Mouse (Mus musculus): Measurements from ENCODE around the gene Il16. TPM values are rescaled to one million over a fixed set of nuclear protein-coding genes. Genes with fewer than 3 reads are reported as not detected.
"Not testable (repeated sequence)": the region's sequence is repeated elsewhere in the genome, so short reads cannot be mapped to it uniquely, and the experiment has no call there.

Gene Il16
- polyA plus RNA-seq, 1 experiment from 2014 or later: 6.8 TPM

DNA sequence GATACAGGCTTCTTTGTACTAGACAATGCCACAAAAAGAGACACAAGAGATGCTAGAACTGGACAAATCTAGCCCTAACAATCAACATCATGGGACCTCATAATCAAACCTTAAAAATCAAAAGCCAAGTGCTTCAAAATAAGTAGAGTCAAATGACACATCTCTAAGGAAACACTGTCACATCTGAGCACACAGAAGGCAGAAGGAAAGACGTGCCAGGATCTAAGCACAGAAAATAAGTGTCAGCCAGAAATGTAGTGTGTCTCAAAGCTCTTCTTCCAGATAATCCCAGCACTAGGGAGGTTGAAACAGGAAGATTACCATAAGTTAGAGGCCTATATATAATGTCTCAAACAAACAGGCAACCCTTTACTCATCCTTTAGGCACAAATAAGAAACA, 31.9 kb downstream of the Il16 start:
- Histone ChIP-seq H3K27ac (ENCODE audit: low read length) (no peak overlapping the region), H3K9ac (ENCODE audit: low read length) (no peak overlapping the region), H3K4me2 (ENCODE audit: low read depth, low read length) (no peak overlapping the region), H3K36me3 (ENCODE audit: control insufficient read depth, insufficient read depth, low read length) (no peaks in the 10 kb centered on the region), H3K4me3 (replicated peaks; ENCODE audit: low read length) (no peak overlapping the region), H3K9me3 (replicated peaks; ENCODE audit: control insufficient read depth, low read length) (no peaks in the 10 kb centered on the region), H3K27me3 (ENCODE audit: control insufficient read depth, insufficient read depth, low read length) (no peaks in the 10 kb centered on the region), H3K4me1 (ENCODE audit: control insufficient read depth, insufficient read depth, low read length) (no peaks in the 10 kb centered on the region)
- 71% methylated on average over 1 of the region's 1 CpGs for WGBS
- no peak for ATAC-seq (ENCODE audit: insufficient read depth, low FRiP score)

DNA sequence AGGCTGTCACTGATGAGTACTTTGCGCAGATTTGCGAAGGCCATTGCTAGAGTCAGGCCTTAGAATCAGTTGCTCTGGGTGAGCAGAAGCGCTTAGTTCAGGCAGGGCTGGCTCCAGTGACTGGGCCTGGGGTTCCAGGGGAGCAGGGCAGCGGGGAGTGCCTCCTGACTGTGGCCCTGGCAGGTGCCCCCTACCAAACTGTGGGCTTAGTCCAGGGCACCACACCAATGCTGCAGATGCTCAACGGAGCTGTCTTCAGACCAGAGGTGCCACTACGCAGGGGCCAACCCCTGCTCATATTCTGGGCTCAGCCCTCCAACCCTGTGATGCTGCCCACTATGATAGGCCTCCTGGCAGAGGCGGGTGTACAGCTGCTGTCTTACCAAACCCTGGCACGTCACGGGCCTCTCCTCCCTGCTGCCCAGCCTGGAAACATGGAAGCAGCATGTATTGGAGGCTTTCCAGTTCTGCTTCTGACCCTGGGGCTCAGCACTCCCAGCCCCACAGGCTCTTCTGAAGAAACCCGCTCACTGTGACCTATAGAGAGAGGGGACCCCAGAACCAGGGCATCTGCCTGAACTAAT, 33.8 kb downstream of the Il16 start:
- H3K36me3 ChIP-seq (ENCODE audit: control insufficient read depth, insufficient read depth, low read length); H3K27ac ChIP-seq (ENCODE audit: low read length); H3K27me3 ChIP-seq (ENCODE audit: control insufficient read depth, insufficient read depth, low read length); H3K9ac ChIP-seq (ENCODE audit: low read length); ATAC-seq (ENCODE audit: insufficient read depth, low FRiP score); H3K4me3 ChIP-seq (replicated peaks; ENCODE audit: low read length); H3K4me1 ChIP-seq (ENCODE audit: control insufficient read depth, insufficient read depth, low read length); H3K9me3 ChIP-seq (replicated peaks; ENCODE audit: control insufficient read depth, low read length); H3K4me2 ChIP-seq (ENCODE audit: low read depth, low read length): not testable (repeated sequence)
- WGBS: 84% methylated on average over 10 of the region's 10 CpGs

- H3K27ac ChIP-seq (ENCODE audit: low read length): no peak overlapping the region
- no peak for ATAC-seq (ENCODE audit: insufficient read depth, low FRiP score)
- H3K9me3 ChIP-seq (replicated peaks; ENCODE audit: control insufficient read depth, low read length): no peaks in the 10 kb centered on the region
- 77% methylated on average over 9 of the region's 9 CpGs for WGBS
- no peaks in the 10 kb centered on the region for H3K4me1 ChIP-seq (ENCODE audit: control insufficient read depth, insufficient read depth, low read length)
- no peak overlapping the region for H3K4me3 ChIP-seq (replicated peaks; ENCODE audit: low read length)
- H3K9ac ChIP-seq (ENCODE audit: low read length): no peak overlapping the region
- no peak overlapping the region for H3K4me2 ChIP-seq (ENCODE audit: low read depth, low read length)
- no peaks in the 10 kb centered on the region for H3K36me3 ChIP-seq (ENCODE audit: control insufficient read depth, insufficient read depth, low read length)
- no peaks in the 10 kb centered on the region for H3K27me3 ChIP-seq (ENCODE audit: control insufficient read depth, insufficient read depth, low read length)
Observed at GRCm38 (mm10) chr7:83703046-83703775, 42.3 kb downstream of the Il16 start.

DNA sequence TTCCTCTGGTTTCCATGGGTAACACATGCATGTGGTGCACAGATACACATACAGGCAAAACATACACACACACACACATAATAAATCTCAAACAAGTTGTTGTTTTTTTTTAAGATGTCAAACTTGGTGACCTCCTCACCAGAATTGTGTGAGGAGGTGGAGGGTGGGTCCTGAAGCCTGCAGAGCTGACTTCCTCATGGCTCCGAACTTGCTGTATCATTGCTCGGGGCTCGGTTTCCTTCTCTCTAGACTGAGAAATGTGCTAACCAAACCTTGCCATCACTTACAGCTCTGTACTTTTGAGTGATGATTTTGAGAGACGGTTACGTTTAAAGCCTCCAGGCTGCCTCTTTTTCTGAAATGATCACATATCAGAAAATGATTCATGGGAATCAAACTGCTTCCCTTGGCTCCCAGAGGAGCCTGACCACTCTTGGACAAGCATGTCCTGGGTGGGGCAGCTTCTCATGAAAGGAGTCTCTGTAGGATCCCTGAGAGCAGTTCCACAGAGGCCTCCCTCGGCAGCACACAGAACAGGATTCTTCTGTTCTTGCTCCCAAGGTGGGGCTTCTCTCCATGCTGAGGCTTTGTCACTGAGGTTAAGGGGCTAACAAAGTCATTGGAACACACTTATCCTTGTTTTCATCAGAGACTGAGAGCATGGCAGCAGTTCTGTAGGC, 46.3 kb downstream of the Il16 start:
- H3K9ac ChIP-seq (ENCODE audit: low read length): no peak overlapping the region
- no peak for ATAC-seq (ENCODE audit: insufficient read depth, low FRiP score)
- no peak overlapping the region for H3K27ac ChIP-seq (ENCODE audit: low read length)
- H3K36me3 ChIP-seq (ENCODE audit: control insufficient read depth, insufficient read depth, low read length): no peaks in the 10 kb centered on the region
- no peak overlapping the region for H3K4me2 ChIP-seq (ENCODE audit: low read depth, low read length)
- H3K4me1 ChIP-seq (ENCODE audit: control insufficient read depth, insufficient read depth, low read length): no peaks in the 10 kb centered on the region
- 78% methylated on average over 6 of the region's 6 CpGs for WGBS
- H3K27me3 ChIP-seq (ENCODE audit: control insufficient read depth, insufficient read depth, low read length): no peaks in the 10 kb centered on the region
- no peak overlapping the region for H3K4me3 ChIP-seq (replicated peaks; ENCODE audit: low read length)
- no peaks in the 10 kb centered on the region for H3K9me3 ChIP-seq (replicated peaks; ENCODE audit: control insufficient read depth, low read length)

DNA sequence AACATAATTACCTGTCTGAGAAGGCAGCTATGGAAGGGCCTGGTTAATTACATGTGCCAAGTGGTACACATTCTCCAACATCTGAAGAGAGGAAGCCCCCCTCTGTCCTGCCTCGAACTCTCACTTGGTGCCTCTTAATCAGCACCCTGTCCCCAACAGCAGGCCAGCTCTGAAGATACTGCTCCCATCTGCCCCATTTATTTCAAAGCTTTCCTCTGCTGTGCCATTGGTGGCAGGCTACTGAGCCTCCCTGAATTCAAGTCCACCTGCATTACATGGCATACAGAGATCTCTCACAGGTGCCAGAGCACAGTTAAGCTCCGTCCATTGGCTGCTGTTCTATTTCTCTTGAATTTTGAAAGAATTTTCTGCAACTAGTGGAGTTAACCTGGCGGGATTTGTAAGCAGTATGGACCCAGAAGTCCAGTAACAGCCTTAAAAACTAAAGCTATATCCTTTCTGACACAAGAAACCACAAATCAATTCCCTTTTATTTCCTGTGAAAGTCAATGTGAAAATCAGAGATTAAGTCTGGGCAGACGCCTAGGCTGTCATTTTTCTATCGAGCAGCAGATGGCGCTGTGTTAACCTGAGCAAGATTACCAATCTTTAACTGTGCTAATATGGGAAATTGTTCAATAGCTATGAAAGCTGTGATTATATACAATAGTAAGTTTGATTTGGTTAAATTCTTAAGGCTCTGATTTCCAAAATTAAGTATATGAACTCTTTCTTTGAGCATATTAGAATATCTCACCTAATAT, 49.9 kb downstream of the Il16 start:
- no peak for ATAC-seq (ENCODE audit: insufficient read depth, low FRiP score)
- H3K4me1 ChIP-seq (ENCODE audit: control insufficient read depth, insufficient read depth, low read length): no peaks in the 10 kb centered on the region
- no peak overlapping the region for H3K4me3 ChIP-seq (replicated peaks; ENCODE audit: low read length)
- H3K4me2 ChIP-seq (ENCODE audit: low read depth, low read length): no peak overlapping the region
- H3K36me3 ChIP-seq (ENCODE audit: control insufficient read depth, insufficient read depth, low read length): no peaks in the 10 kb centered on the region
- no peaks in the 10 kb centered on the region for H3K9me3 ChIP-seq (replicated peaks; ENCODE audit: control insufficient read depth, low read length)
- no peak overlapping the region for H3K27ac ChIP-seq (ENCODE audit: low read length)
- no peaks in the 10 kb centered on the region for H3K27me3 ChIP-seq (ENCODE audit: control insufficient read depth, insufficient read depth, low read length)
- WGBS: 28% methylated on average over 6 of the region's 6 CpGs
- no peak overlapping the region for H3K9ac ChIP-seq (ENCODE audit: low read length)

GRCm38 (mm10) chr7:83682640-83683274, 62.8 kb downstream of the Il16 start:
- Histone ChIP-seq H3K4me2 (ENCODE audit: low read depth, low read length) (no peak overlapping the region), H3K9ac (ENCODE audit: low read length) (no peak overlapping the region), H3K27ac (ENCODE audit: low read length) (no peak overlapping the region), H3K27me3 (ENCODE audit: control insufficient read depth, insufficient read depth, low read length) (no peaks in the 10 kb centered on the region), H3K4me3 (replicated peaks; ENCODE audit: low read length) (no peak overlapping the region), H3K9me3 (replicated peaks; ENCODE audit: control insufficient read depth, low read length) (no peaks in the 10 kb centered on the region), H3K36me3 (ENCODE audit: control insufficient read depth, insufficient read depth, low read length) (no peaks in the 10 kb centered on the region), H3K4me1 (ENCODE audit: control insufficient read depth, insufficient read depth, low read length) (no peaks in the 10 kb centered on the region)
- no peak for ATAC-seq (ENCODE audit: insufficient read depth, low FRiP score)
- WGBS: 25% methylated on average over 6 of the region's 6 CpGs

- 86% methylated on average over 4 of the region's 4 CpGs for WGBS
- H3K27me3 ChIP-seq (ENCODE audit: control insufficient read depth, insufficient read depth, low read length): no peaks in the 10 kb centered on the region
Observed at GRCm38 (mm10) chr7:83678506-83678905, 67.0 kb downstream of the Il16 start.

DNA sequence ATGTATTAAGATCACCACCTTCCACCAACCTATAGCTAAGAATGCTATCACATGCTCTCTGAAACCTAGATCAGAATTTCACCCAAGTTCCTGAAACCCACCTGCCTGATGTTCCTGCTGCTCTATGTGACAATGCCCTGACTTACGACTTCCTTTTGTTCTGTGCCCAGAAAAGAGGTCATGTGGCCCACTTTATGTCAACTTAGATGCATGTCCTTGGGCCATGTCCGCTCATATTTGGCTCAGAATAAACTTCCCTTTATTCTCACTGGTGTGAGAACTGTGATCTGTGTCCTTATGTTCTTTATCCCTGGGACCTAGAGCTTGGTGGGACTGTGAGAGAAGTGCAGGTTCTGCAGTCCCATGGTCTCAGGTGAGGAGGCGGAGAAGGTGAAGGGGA, 68.2 kb downstream of the Il16 start:
- no peak for ATAC-seq (ENCODE audit: insufficient read depth, low FRiP score)
- H3K4me1 ChIP-seq (ENCODE audit: control insufficient read depth, insufficient read depth, low read length): no peaks in the 10 kb centered on the region
- no peak overlapping the region for H3K9ac ChIP-seq (ENCODE audit: low read length)
- H3K9me3 ChIP-seq (replicated peaks; ENCODE audit: control insufficient read depth, low read length): no peaks in the 10 kb centered on the region
- WGBS: 60% methylated on average over 3 of the region's 3 CpGs
- H3K36me3 ChIP-seq (ENCODE audit: control insufficient read depth, insufficient read depth, low read length): no peaks in the 10 kb centered on the region
- H3K4me2 ChIP-seq (ENCODE audit: low read depth, low read length): no peak overlapping the region
- H3K4me3 ChIP-seq (replicated peaks; ENCODE audit: low read length): no peak overlapping the region
- H3K27me3 ChIP-seq (ENCODE audit: control insufficient read depth, insufficient read depth, low read length): no peaks in the 10 kb centered on the region
- H3K27ac ChIP-seq (ENCODE audit: low read length): no peak overlapping the region

More at GRCm38 (mm10) chr7:83678506-83678905, 67.0 kb downstream of the Il16 start:
- Histone ChIP-seq H3K4me1 (ENCODE audit: control insufficient read depth, insufficient read depth, low read length) (no peaks in the 10 kb centered on the region), H3K9me3 (replicated peaks; ENCODE audit: control insufficient read depth, low read length) (no peaks in the 10 kb centered on the region), H3K4me3 (replicated peaks; ENCODE audit: low read length) (no peak overlapping the region), H3K27ac (ENCODE audit: low read length) (no peak overlapping the region), H3K36me3 (ENCODE audit: control insufficient read depth, insufficient read depth, low read length) (no peaks in the 10 kb centered on the region), H3K9ac (ENCODE audit: low read length) (no peak overlapping the region), H3K4me2 (ENCODE audit: low read depth, low read length) (no peak overlapping the region)
- ATAC-seq (ENCODE audit: insufficient read depth, low FRiP score): no peak
